Mouse (Mus musculus): ENCODE data around the gene Zbtb40. TPM values are rescaled to one million over a fixed set of nuclear protein-coding genes. Genes with fewer than 3 reads are reported as not detected.

The Zbtb40 gene
- polyA plus RNA-seq, 1 experiment from 2014 or later, result 4.6 TPM

DNA sequence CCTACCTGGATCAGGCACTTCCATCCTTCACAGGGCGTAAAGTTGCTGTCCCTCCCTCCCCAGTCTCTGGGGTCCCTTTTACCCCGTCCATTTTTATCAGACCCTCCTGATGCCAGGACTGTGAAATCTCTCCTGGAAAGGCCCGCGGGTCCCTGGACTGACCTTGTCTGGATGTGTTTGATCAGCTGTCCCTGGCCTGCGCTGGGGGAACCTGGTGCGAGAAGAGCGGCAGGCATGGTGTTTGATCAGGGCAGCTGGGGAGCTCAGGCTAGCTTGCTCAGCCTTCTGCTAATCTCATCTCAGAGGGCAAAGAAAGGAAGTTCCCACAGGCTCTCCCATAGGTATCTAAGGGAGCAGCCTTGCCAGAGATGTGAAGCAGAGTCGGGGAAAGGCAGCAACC lies 71.4 kb downstream of the Zbtb40 start:
- H3K4me3 ChIP-seq (replicated peaks), result no peak overlapping the region
- H3K27me3 ChIP-seq, result peaks cover 6% of the 10 kb centered on the region; the same call in 1 of the 2 replicates
- H3K9me3 ChIP-seq (replicated peaks), result no peaks in the 10 kb centered on the region
- no peak overlapping the region for H3K27ac ChIP-seq (replicated peaks)
- no peak overlapping the region for H3K4me2 ChIP-seq (replicated peaks)
- WGBS, result 62% methylated on average over 8 of the region's 8 CpGs
- no peak overlapping the region for H3K9ac ChIP-seq
- H3K36me3 ChIP-seq, result no peaks in the 10 kb centered on the region
- H3K4me1 ChIP-seq, result 0 out of 2 replicates have a peak, but pooled peaks cover 6% of the 10 kb centered on the region
- no peak for ATAC-seq (ENCODE audit: insufficient number of reproducible peaks, low FRiP score, low TSS enrichment, low read depth)

- 0 out of 2 replicates have a peak, but pooled peaks cover 10% of the 10 kb centered on the region for H3K4me1 ChIP-seq
- H3K27ac ChIP-seq (replicated peaks), result no peak overlapping the region
- H3K4me3 ChIP-seq (replicated peaks), result no peak overlapping the region
- ATAC-seq (ENCODE audit: insufficient number of reproducible peaks, low FRiP score, low TSS enrichment, low read depth), result no peak
- 10% methylated on average over 6 of the region's 6 CpGs for WGBS
- peaks cover 57% of the 10 kb centered on the region for H3K27me3 ChIP-seq
- H3K36me3 ChIP-seq, result no peaks in the 10 kb centered on the region
- H3K9me3 ChIP-seq (replicated peaks), result no peaks in the 10 kb centered on the region
- no peak overlapping the region for H3K9ac ChIP-seq
- H3K4me2 ChIP-seq (replicated peaks), result no peak overlapping the region
Observed at GRCm38 (mm10) chr4:136970939-136971338, 77.7 kb downstream of the Zbtb40 start.

GRCm38 (mm10) chr4:136969503-136970276 lies 78.9 kb downstream of the Zbtb40 start:
- no peak overlapping the region for H3K27ac ChIP-seq (replicated peaks)
- H3K4me2 ChIP-seq (replicated peaks), result no peak overlapping the region
- ATAC-seq (ENCODE audit: insufficient number of reproducible peaks, low FRiP score, low TSS enrichment, low read depth), result no peak
- H3K27me3 ChIP-seq, result peaks cover 65% of the 10 kb centered on the region
- no peaks in the 10 kb centered on the region for H3K36me3 ChIP-seq
- H3K9ac ChIP-seq, result no peak overlapping the region
- H3K4me3 ChIP-seq (replicated peaks), result no peak overlapping the region
- 36% methylated on average over 16 of the region's 16 CpGs for WGBS
- H3K4me1 ChIP-seq, result peaks cover 19% of the 10 kb centered on the region; the same call in 1 of the 2 replicates
- no peaks in the 10 kb centered on the region for H3K9me3 ChIP-seq (replicated peaks)

- peaks cover 22% of the 10 kb centered on the region; the same call in 1 of the 2 replicates for H3K4me1 ChIP-seq
- WGBS, result 49% methylated on average over 8 of the region's 8 CpGs
- no peak overlapping the region for H3K4me2 ChIP-seq (replicated peaks)
- no peaks in the 10 kb centered on the region for H3K9me3 ChIP-seq (replicated peaks)
- H3K36me3 ChIP-seq, result no peaks in the 10 kb centered on the region
- no peak overlapping the region for H3K9ac ChIP-seq
- no peak overlapping the region for H3K27ac ChIP-seq (replicated peaks)
- H3K4me3 ChIP-seq (replicated peaks), result no peak overlapping the region
- no peak for ATAC-seq (ENCODE audit: insufficient number of reproducible peaks, low FRiP score, low TSS enrichment, low read depth)
- peaks cover 69% of the 10 kb centered on the region for H3K27me3 ChIP-seq
Observed at GRCm38 (mm10) chr4:136969096-136969495, 79.5 kb downstream of the Zbtb40 start.

DNA sequence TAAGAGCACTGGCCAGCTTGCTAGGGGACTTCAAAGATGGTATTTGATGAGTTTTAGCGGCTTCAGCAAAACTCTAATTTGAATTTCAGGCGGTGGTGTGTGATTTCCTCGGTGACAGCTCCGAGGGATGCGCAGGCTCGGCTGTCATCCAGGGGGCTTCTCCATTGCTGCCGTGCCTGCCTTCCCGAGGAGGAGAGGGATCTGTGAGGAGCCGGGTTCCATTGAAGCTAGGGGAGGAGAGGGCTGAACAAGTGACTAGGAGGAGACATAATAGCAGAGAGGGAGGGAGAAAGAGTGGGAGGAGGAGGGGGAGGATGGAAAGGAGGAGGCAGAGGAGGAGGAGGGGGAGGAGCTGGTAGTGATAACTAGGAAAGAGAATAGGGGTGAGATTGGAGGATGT lies 81.1 kb downstream of the Zbtb40 start:
- H3K27me3 ChIP-seq, result peaks cover 79% of the 10 kb centered on the region

DNA sequence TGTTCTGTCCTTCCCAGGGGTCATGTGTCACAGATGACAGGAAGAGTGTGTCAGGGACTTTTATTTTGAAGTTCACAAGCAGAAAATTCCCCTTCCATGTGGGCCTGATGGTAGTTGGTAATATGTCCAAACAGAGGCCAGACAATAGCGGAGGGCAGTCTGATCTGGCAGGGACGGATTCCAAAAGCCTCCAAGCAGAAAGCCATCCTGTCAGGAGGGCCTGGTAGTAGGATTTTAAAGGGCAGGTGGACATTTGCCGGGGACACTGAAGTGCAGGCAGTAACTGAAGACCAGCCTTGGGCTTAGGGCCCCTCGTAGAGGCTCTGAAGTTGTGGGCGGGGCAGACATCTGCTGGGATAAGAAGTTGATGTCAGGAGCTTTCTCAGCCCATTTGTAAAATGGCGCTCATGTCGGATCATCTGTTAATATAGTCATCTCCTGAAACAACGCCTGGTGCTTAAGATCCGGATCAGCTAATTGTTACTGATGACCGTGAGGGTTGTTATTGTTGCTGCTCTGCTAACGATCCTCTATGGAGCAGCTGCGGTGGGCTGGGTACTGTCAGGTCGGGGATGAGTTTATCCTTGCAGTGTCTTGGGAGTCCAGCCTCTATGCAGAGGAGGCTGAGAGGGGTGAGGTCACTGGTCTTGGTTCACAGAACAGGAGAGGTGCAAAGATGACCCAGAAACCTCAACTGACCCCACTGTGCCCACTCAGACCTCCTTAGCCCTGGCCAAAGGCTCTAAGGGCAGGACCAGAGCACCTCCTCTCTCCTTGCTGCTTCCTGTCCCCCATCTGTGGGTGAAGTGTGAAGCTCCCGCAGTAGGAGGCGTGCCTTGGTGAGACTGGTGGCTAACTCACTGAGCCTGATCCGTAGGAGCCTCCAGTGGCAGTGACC lies 81.9 kb downstream of the Zbtb40 start:
- ATAC-seq (ENCODE audit: insufficient number of reproducible peaks, low FRiP score, low TSS enrichment, low read depth), result no peak
- H3K27me3 ChIP-seq, result peaks cover 78% of the 10 kb centered on the region
- WGBS, result 41% methylated on average over 16 of the region's 16 CpGs

More for the DNA sequence above, 81.1 kb downstream of the Zbtb40 start:
- Histone ChIP-seq H3K9ac (no peak overlapping the region), H3K4me3 (replicated peaks) (no peak overlapping the region), H3K27ac (replicated peaks) (no peak overlapping the region), H3K4me2 (replicated peaks) (no peak overlapping the region), H3K9me3 (replicated peaks) (no peaks in the 10 kb centered on the region), H3K36me3 (no peaks in the 10 kb centered on the region), H3K4me1 (peaks cover 26% of the 10 kb centered on the region; the same call in 1 of the 2 replicates)
- ATAC-seq (ENCODE audit: insufficient number of reproducible peaks, low FRiP score, low TSS enrichment, low read depth), result no peak
- WGBS, result 32% methylated on average over 9 of the region's 9 CpGs

GRCm38 (mm10) chr4:136964990-136965421 lies 83.6 kb downstream of the Zbtb40 start:
- Histone ChIP-seq H3K4me1 (peaks cover 31% of the 10 kb centered on the region; the same call in 1 of the 2 replicates), H3K4me3 (replicated peaks) (no peak overlapping the region), H3K36me3 (no peaks in the 10 kb centered on the region), H3K9ac (no peak overlapping the region), H3K27me3 (peaks cover 73% of the 10 kb centered on the region), H3K27ac (replicated peaks) (no peak overlapping the region), H3K4me2 (replicated peaks) (no peak overlapping the region), H3K9me3 (replicated peaks) (no peaks in the 10 kb centered on the region)
- 10% methylated on average over 15 of the region's 15 CpGs for WGBS
- peak; percentile 31; the same call in 1 of the 2 replicates for ATAC-seq (ENCODE audit: insufficient number of reproducible peaks, low FRiP score, low TSS enrichment, low read depth)

More for the DNA sequence above, 81.9 kb downstream of the Zbtb40 start:
- H3K27ac ChIP-seq (replicated peaks), result no peak overlapping the region
- no peak overlapping the region for H3K9ac ChIP-seq
- H3K36me3 ChIP-seq, result no peaks in the 10 kb centered on the region
- no peak overlapping the region for H3K4me2 ChIP-seq (replicated peaks)
- peaks cover 31% of the 10 kb centered on the region; the same call in 1 of the 2 replicates for H3K4me1 ChIP-seq
- H3K4me3 ChIP-seq (replicated peaks), result no peak overlapping the region
- H3K9me3 ChIP-seq (replicated peaks), result no peaks in the 10 kb centered on the region

DNA sequence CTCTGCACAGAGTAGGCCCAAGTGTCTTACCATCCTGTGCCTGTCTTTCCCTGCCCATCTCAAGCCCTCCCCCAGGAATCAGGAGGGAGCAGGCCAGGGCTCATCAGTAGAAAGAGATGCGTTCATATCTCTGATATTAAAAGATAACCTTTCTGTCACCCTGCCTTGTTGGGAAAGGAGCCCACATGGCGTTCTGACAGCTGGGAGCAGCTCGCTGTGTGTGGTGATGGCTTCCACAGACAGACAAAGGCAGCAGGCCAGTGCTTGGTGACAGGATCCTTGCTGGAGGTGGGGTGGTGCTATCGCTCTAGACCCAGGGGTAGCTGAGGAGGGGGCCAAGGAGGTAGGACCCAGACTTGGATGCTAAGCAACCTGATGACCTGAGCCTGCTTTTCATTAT lies 86.2 kb downstream of the Zbtb40 start:
- H3K4me1 ChIP-seq, result peaks cover 31% of the 10 kb centered on the region; the same call in 1 of the 2 replicates
- peaks cover 70% of the 10 kb centered on the region for H3K27me3 ChIP-seq
- no peak overlapping the region for H3K9ac ChIP-seq
- WGBS, result 51% methylated on average over 4 of the region's 4 CpGs
- no peak overlapping the region for H3K4me2 ChIP-seq (replicated peaks)
- no peak for ATAC-seq (ENCODE audit: insufficient number of reproducible peaks, low FRiP score, low TSS enrichment, low read depth)
- no peaks in the 10 kb centered on the region for H3K36me3 ChIP-seq
- no peak overlapping the region for H3K27ac ChIP-seq (replicated peaks)
- no peaks in the 10 kb centered on the region for H3K9me3 ChIP-seq (replicated peaks)
- no peak overlapping the region for H3K4me3 ChIP-seq (replicated peaks)

- Histone ChIP-seq H3K4me2 (replicated peaks) (no peak overlapping the region), H3K36me3 (no peaks in the 10 kb centered on the region), H3K9ac (no peak overlapping the region), H3K9me3 (replicated peaks) (no peaks in the 10 kb centered on the region), H3K4me3 (replicated peaks) (no peak overlapping the region), H3K4me1 (peaks cover 34% of the 10 kb centered on the region), H3K27ac (replicated peaks) (no peak overlapping the region), H3K27me3 (peaks cover 70% of the 10 kb centered on the region)
- 37% methylated on average over 4 of the region's 4 CpGs for WGBS
- ATAC-seq (ENCODE audit: insufficient number of reproducible peaks, low FRiP score, low TSS enrichment, low read depth), result no peak
Observed at GRCm38 (mm10) chr4:136961642-136962285, 86.8 kb downstream of the Zbtb40 start.

DNA sequence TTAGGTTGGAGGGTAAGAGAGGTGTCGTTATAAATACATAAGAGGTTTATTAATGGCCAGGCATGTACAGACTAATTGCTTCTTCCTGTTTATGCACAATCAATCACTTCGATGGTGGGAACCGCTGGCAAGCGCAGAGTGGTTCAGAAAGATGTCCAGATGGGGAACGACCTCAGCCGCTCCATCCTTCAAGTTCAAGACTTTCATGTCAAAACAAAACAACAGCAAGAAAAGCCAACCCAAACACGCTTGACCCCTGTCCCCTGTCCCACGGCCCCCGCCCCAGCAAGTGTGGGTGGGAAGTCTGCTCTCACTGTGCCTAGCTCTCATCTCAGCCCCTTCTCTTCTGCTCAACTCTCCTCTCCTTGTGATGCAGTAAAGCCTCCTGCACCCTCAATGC lies 88.0 kb downstream of the Zbtb40 start:
- no peaks in the 10 kb centered on the region for H3K9me3 ChIP-seq (replicated peaks)
- no peak overlapping the region for H3K27ac ChIP-seq (replicated peaks)
- peaks cover 73% of the 10 kb centered on the region for H3K27me3 ChIP-seq
- H3K36me3 ChIP-seq, result no peaks in the 10 kb centered on the region
- no peak overlapping the region for H3K4me2 ChIP-seq (replicated peaks)
- H3K9ac ChIP-seq, result no peak overlapping the region
- H3K4me1 ChIP-seq, result peaks cover 34% of the 10 kb centered on the region
- WGBS, result 69% methylated on average over 9 of the region's 9 CpGs
- H3K4me3 ChIP-seq (replicated peaks), result no peak overlapping the region
- no peak for ATAC-seq (ENCODE audit: insufficient number of reproducible peaks, low FRiP score, low TSS enrichment, low read depth)

- peaks cover 75% of the 10 kb centered on the region for H3K27me3 ChIP-seq
- no peak overlapping the region for H3K4me2 ChIP-seq (replicated peaks)
- ATAC-seq (ENCODE audit: insufficient number of reproducible peaks, low FRiP score, low TSS enrichment, low read depth), result no peak
- H3K4me1 ChIP-seq, result peaks cover 29% of the 10 kb centered on the region
- no peaks in the 10 kb centered on the region for H3K9me3 ChIP-seq (replicated peaks)
- 43% methylated on average over 3 of the region's 3 CpGs for WGBS
- no peaks in the 10 kb centered on the region for H3K36me3 ChIP-seq
- H3K27ac ChIP-seq (replicated peaks), result no peak overlapping the region
- H3K4me3 ChIP-seq (replicated peaks), result no peak overlapping the region
- H3K9ac ChIP-seq, result no peak overlapping the region
Observed at GRCm38 (mm10) chr4:136960068-136960467, 88.5 kb downstream of the Zbtb40 start.

Measured in embryonic facial prominence, embryonic 15.5 days (tissue).